Mouse (Mus musculus) retina, postnatal 1 day (tissue): Measurements from ENCODE around the gene Pigo.

ENCODE experiments used
- DNase-seq: peaks from one replicate; pipeline ENCODE4 v3.0.0-alpha.2; 2012

The Pigo gene

GRCm38 (mm10) chr4:43025084-43025960, at the start of gene Pigo:
Gene Pigo, minus strand, starts transcription at chr4:43025819.
- peak; percentile 95 for DNase-seq

- no peak for DNase-seq
These were observed 49.3 kb upstream of the Pigo start for GRCm38 (mm10) chr4:43074923-43075322.

- DNase-seq, result no peak
These were observed 39.9 kb upstream of the Pigo start for GRCm38 (mm10) chr4:43065471-43065870.

- peak; percentile 59 for DNase-seq
These were observed 34.7 kb upstream of the Pigo start for GRCm38 (mm10) chr4:43060286-43060685.

- no peak for DNase-seq
These were observed 34.1 kb upstream of the Pigo start for GRCm38 (mm10) chr4:43059697-43060096.

GRCm38 (mm10) chr4:43058753-43059654, 33.4 kb upstream of the Pigo start, which contains the start of gene Unc13b:
Gene Unc13b, plus strand, starts transcription at chr4:43058953.
- peak; percentile 98 for DNase-seq

- no peak for DNase-seq
These were observed 32.8 kb upstream of the Pigo start for GRCm38 (mm10) chr4:43058392-43058752.

GRCm38 (mm10) chr4:43057654-43058053, 32.0 kb upstream of the Pigo start:
- no peak for DNase-seq

- peak; percentile 86 for DNase-seq
These were observed 27.0 kb upstream of the Pigo start for GRCm38 (mm10) chr4:43052627-43053026.

- DNase-seq, result peak; percentile 92
These were observed 21.6 kb upstream of the Pigo start for GRCm38 (mm10) chr4:43047231-43047630.

GRCm38 (mm10) chr4:43046607-43047006, 21.0 kb upstream of the Pigo start:
- DNase-seq, result no peak

- peak; percentile 99 for DNase-seq
These were observed 20.2 kb upstream of the Pigo start, which contains the start of gene Fam214b for GRCm38 (mm10) chr4:43045659-43046302. Gene Fam214b, minus strand, starts transcription at chr4:43046220.

GRCm38 (mm10) chr4:43045285-43045658, 19.7 kb upstream of the Pigo start:
- DNase-seq, result no peak

- peak; percentile 32 for DNase-seq
These were observed 19.1 kb upstream of the Pigo start for GRCm38 (mm10) chr4:43044673-43045072.

- DNase-seq, result peak; percentile 94
These were observed 18.2 kb upstream of the Pigo start for GRCm38 (mm10) chr4:43043644-43044357.

- DNase-seq, result no peak
These were observed 15.4 kb upstream of the Pigo start for GRCm38 (mm10) chr4:43040881-43041547.

- peak; percentile 99 for DNase-seq
These were observed 14.5 kb upstream of the Pigo start for GRCm38 (mm10) chr4:43040114-43040572.

GRCm38 (mm10) chr4:43039609-43040008, 14.0 kb upstream of the Pigo start:
- no peak for DNase-seq

GRCm38 (mm10) chr4:43038567-43039495, 13.2 kb upstream of the Pigo start:
- peak; percentile 65 for DNase-seq

GRCm38 (mm10) chr4:43037860-43038566, 12.4 kb upstream of the Pigo start:
- no peak for DNase-seq
